Mouse (Mus musculus) MEL (cell line): ENCODE data around the gene Anapc5. TPM values are rescaled to one million over a fixed set of nuclear protein-coding genes. Genes with fewer than 3 reads are reported as not detected.

ENCODE experiments used
- DNase-seq: peaks from one replicate; pipeline ENCODE4 v3.0.0; 2011; ENCODE audit warnings: low read depth, low spot score
- H3K27ac ChIP-seq: 2 replicates; pipeline ENCODE4 v1.5.1; 2012; ENCODE audit warnings: low read depth, mild to moderate bottlenecking, control low read depth, low read length, moderate library complexity; ENCODE audit not compliant: control insufficient read depth
- H3K27me3 ChIP-seq, 2 experiments: fragments of 150-350 bp in 1 of 2; sonication (generic) in 1 of 2; 2 replicates each; pipeline ENCODE4 v1.6.1; 2012; ENCODE audit warnings: low read length in 2 of 2, mild to moderate bottlenecking in 2 of 2, improper control_type of control experiment in 1 of 2, moderate library complexity in 1 of 2; ENCODE audit not compliant: insufficient read depth in 2 of 2, control insufficient read depth in 1 of 2
- H3K36me3 ChIP-seq, 2 experiments: 2 replicates each; pipeline ENCODE4 v1.6.1; 2012 to 2014; ENCODE audit warnings: low read length in 2 of 2, improper control_type of control experiment in 1 of 2, inconsistent platforms in 1 of 2, mild to moderate bottlenecking in 1 of 2; ENCODE audit not compliant: insufficient read depth in 2 of 2, control insufficient read depth in 1 of 2
- H3K4me1 ChIP-seq, 2 experiments: fragments of 150-350 bp in 1 of 2; sonication (generic) in 1 of 2; 2 replicates each; pipeline ENCODE4 v1.6.1; 2012; ENCODE audit warnings: low read length in 2 of 2, improper control_type of control experiment in 1 of 2, mild to moderate bottlenecking in 1 of 2; ENCODE audit not compliant: insufficient read depth in 2 of 2, control insufficient read depth in 1 of 2
- H3K4me3 ChIP-seq, 2 experiments: fragments of 150-350 bp in 1 of 2; sonication (generic) in 1 of 2; 2 replicates each; pipeline ENCODE4 v1.5.1; 2012; ENCODE audit warnings: low read depth in 2 of 2, low read length in 2 of 2, mild to moderate bottlenecking in 2 of 2, moderate library complexity in 2 of 2, control low read depth in 1 of 2, improper control_type of control experiment in 1 of 2; ENCODE audit not compliant: control insufficient read depth in 1 of 2, insufficient read depth in 1 of 2
- H3K79me2 ChIP-seq: 2 replicates; pipeline ENCODE4 v1.6.1; 2012; ENCODE audit warnings: mild to moderate bottlenecking, low read length, moderate library complexity; ENCODE audit not compliant: control insufficient read depth, poor library complexity, insufficient read depth
- H3K9ac ChIP-seq: 2 replicates; pipeline ENCODE4 v1.6.1; 2012; ENCODE audit warnings: low read depth, mild to moderate bottlenecking, control low read depth, low read length, moderate library complexity; ENCODE audit not compliant: control insufficient read depth, poor library complexity, severe bottlenecking
- H3K9me3 ChIP-seq: fragments of 150-350 bp; sonication (generic); replicated peaks from 2 replicates; pipeline ENCODE4 v1.6.1; 2012; ENCODE audit warnings: mild to moderate bottlenecking, low read length, improper control_type of control experiment, moderate library complexity; ENCODE audit not compliant: insufficient read depth
- CHD1 ChIP-seq: IDR thresholded peaks from 2 replicates; pipeline ENCODE4 v1.6.1; 2012; ENCODE audit warnings: low read depth, mild to moderate bottlenecking, inconsistent platforms, low read length, improper control_type of control experiment
- E2F4 ChIP-seq: IDR thresholded peaks from 2 replicates; pipeline ENCODE4 v1.6.1; 2011; ENCODE audit warnings: low read depth, low read length, improper control_type of control experiment, borderline replicate concordance
- ELF1 ChIP-seq: IDR thresholded peaks from 2 replicates; pipeline ENCODE4 v1.6.1; 2014; ENCODE audit warnings: low read depth, mild to moderate bottlenecking, inconsistent platforms, low read length, improper control_type of control experiment, moderate library complexity
- EP300 ChIP-seq, 2 experiments: IDR thresholded peaks; 2 replicates each; pipeline ENCODE4 v1.6.1; 2011; ENCODE audit warnings: improper control_type of control experiment in 2 of 2, low read length in 2 of 2, low read depth in 1 of 2, mild to moderate bottlenecking in 1 of 2
- ETS1 ChIP-seq: IDR thresholded peaks from 2 replicates; pipeline ENCODE4 v1.6.1; 2012; ENCODE audit warnings: low read depth, mild to moderate bottlenecking, inconsistent platforms, low read length, improper control_type of control experiment, moderate library complexity
- HCFC1 ChIP-seq: IDR thresholded peaks from 2 replicates; pipeline ENCODE4 v1.6.1; 2012; ENCODE audit warnings: low read depth, mild to moderate bottlenecking, inconsistent platforms, low read length, improper control_type of control experiment, moderate library complexity
- MXI1 ChIP-seq: IDR thresholded peaks from 2 replicates; pipeline ENCODE4 v1.6.1; 2011; ENCODE audit warnings: mild to moderate bottlenecking, low read depth, low read length, improper control_type of control experiment
- MYC ChIP-seq: IDR thresholded peaks from 2 replicates; pipeline ENCODE4 v1.6.1; 2011; ENCODE audit warnings: low read depth, mild to moderate bottlenecking, low read length, improper control_type of control experiment, moderate library complexity
- NRF1 ChIP-seq: IDR thresholded peaks from 2 replicates; pipeline ENCODE4 v1.6.1; 2014; ENCODE audit warnings: low read depth, mild to moderate bottlenecking, inconsistent platforms, low read length, improper control_type of control experiment, moderate library complexity; ENCODE audit not compliant: poor library complexity, insufficient read depth, severe bottlenecking
- POLR2A ChIP-seq, 2 experiments: IDR thresholded peaks; 2 replicates each; pipeline ENCODE4 v1.6.1; 2011 to 2012; ENCODE audit warnings: low read length in 2 of 2, mild to moderate bottlenecking in 2 of 2, control low read depth in 1 of 2, improper control_type of control experiment in 1 of 2, low read depth in 1 of 2, moderate library complexity in 1 of 2; ENCODE audit not compliant: control insufficient read depth in 1 of 2, insufficient read depth in 1 of 2, poor library complexity in 1 of 2
- POLR2AphosphoS2 ChIP-seq: IDR thresholded peaks from 2 replicates; pipeline ENCODE4 v1.6.1; 2011; ENCODE audit warnings: low read length, improper control_type of control experiment
- POLR2AphosphoS5 ChIP-seq: IDR thresholded peaks from 2 replicates; pipeline ENCODE4 v1.6.1; 2012; ENCODE audit warnings: low read depth, borderline replicate concordance, mild to moderate bottlenecking, inconsistent platforms, low read length, moderate library complexity, mixed read lengths
- SIN3A ChIP-seq: IDR thresholded peaks from 2 replicates; pipeline ENCODE4 v1.6.1; 2012; ENCODE audit warnings: low read length, improper control_type of control experiment, inconsistent platforms
- TBP ChIP-seq: IDR thresholded peaks from 2 replicates; pipeline ENCODE4 v1.8.0; 2011; ENCODE audit warnings: low read depth, low read length, improper control_type of control experiment
- USF2 ChIP-seq, 2 experiments: IDR thresholded peaks; 2 replicates each; pipeline ENCODE4 v1.6.1; 2011 to 2012; ENCODE audit warnings: improper control_type of control experiment in 2 of 2, low read length in 2 of 2, borderline replicate concordance in 1 of 2, inconsistent platforms in 1 of 2, low read depth in 1 of 2, mild to moderate bottlenecking in 1 of 2; ENCODE audit not compliant: insufficient read depth in 1 of 2
- ZMIZ1 ChIP-seq: IDR thresholded peaks from 2 replicates; pipeline ENCODE4 v1.6.1; 2012; ENCODE audit warnings: low read depth, mild to moderate bottlenecking, inconsistent platforms, low read length, improper control_type of control experiment, moderate library complexity
- ZNF384 ChIP-seq: IDR thresholded peaks from 2 replicates; pipeline ENCODE4 v1.6.1; 2012; ENCODE audit warnings: low read depth, mild to moderate bottlenecking, inconsistent platforms, low read length, improper control_type of control experiment
- polyA plus RNA-seq, 2 experiments: library from polyadenylated mRNA; stranded (reverse) in 1 of 2; unstranded in 1 of 2; fragments of >175 nt in 1 of 2; fragments of >200 nt in 1 of 2; gene quantifications; 2 replicates each; pipeline versions ENCODE4 v1.2.1 to v1.2.4; 2012; ENCODE audit warnings: low replicate concordance in 2 of 2, low read depth in 1 of 2; ENCODE audit not compliant: insufficient read length in 2 of 2, insufficient read depth in 1 of 2, missing spikeins in 1 of 2
- total RNA-seq: library from RNA; depleted of rRNA; stranded (reverse); fragments of 300-350 nt; gene quantifications from 2 replicates; pipeline ENCODE4 v1.2.3, GENCODE M21; 2012

Gene Anapc5
- total and polyA plus RNA-seq, 3 experiments = 244 to 390 TPM; not detected in 1

- H3K36me3 ChIP-seq = peaks cover 0 to 4% of the 10 kb centered on the region in 2 experiments; a peak in 3 of 4 replicates
Measured at GRCm38 (mm10) chr5:122769101-122769568, 52.0 kb downstream of the Anapc5 start.

GRCm38 (mm10) chr5:122767283-122767682 lies 53.9 kb downstream of the Anapc5 start:
- TF ChIP-seq POLR2AphosphoS2 = no peak
- no peak for TF ChIP-seq TBP
- no peak for TF ChIP-seq SIN3A
- no peak for TF ChIP-seq ZMIZ1
- TF ChIP-seq ELF1 = no peak
- TF ChIP-seq POLR2AphosphoS5 = no peak
- no peak for TF ChIP-seq USF2 (IDR thresholded peaks at IDR 0.05; ENCODE audit: borderline replicate concordance in 1 of 2, insufficient read depth in 1 of 2, low read depth in 1 of 2, low read length in 2 of 2)
- TF ChIP-seq CHD1 = no peak
- no peak for TF ChIP-seq MXI1
- no peak for TF ChIP-seq NRF1
- H3K4me1 ChIP-seq = peaks cover 4 to 8% of the 10 kb centered on the region in 2 experiments; a peak in 3 of 4 replicates

More at GRCm38 (mm10) chr5:122769101-122769568, 52.0 kb downstream of the Anapc5 start:
- Histone ChIP-seq H3K27ac (peak overlapping the region; percentile 33), H3K9me3 (no peaks in the 10 kb centered on the region), H3K27me3 (no peaks in the 10 kb centered on the region), H3K4me1 (peaks cover 4 to 8% of the 10 kb centered on the region in 2 experiments; a peak in 3 of 4 replicates), H3K4me3 (no peak overlapping the region)
- 0 out of 2 replicates have a peak, but pooled peaks have one; percentile 42 for TF ChIP-seq ETS1
- TF ChIP-seq HCFC1 = peak; percentile 67
- peak; percentile 84 for TF ChIP-seq ELF1
- peak; percentile 81; the same call in 1 of the 2 replicates for TF ChIP-seq TBP
- peak; percentile 75 for TF ChIP-seq MYC
- no peak; a peak in 1 of 4 replicates for TF ChIP-seq POLR2A (IDR thresholded peaks at IDR 0.05; ENCODE audit: control insufficient read depth in 1 of 2, insufficient read depth in 1 of 2, low read depth in 1 of 2, low read length in 2 of 2, poor library complexity in 1 of 2)
- TF ChIP-seq SIN3A = 0 out of 2 replicates have a peak, but pooled peaks have one; percentile 47
- no peak for TF ChIP-seq ZNF384
- peak in 1 of 2 experiments; percentile 28 for TF ChIP-seq EP300 (IDR thresholded peaks at IDR 0.05; ENCODE audit: low read depth in 1 of 2, low read length in 2 of 2)
- TF ChIP-seq E2F4 = no peak
- TF ChIP-seq, all 39 proteins: peak for 7
- DNase-seq = peak; percentile 89
- peaks cover 10% of the 10 kb centered on the region for H3K79me2 ChIP-seq
- H3K9ac ChIP-seq = no peak overlapping the region

More at GRCm38 (mm10) chr5:122767283-122767682, 53.9 kb downstream of the Anapc5 start:
- H3K9ac ChIP-seq = no peak overlapping the region
- H3K27me3 ChIP-seq = no peaks in the 10 kb centered on the region
- peaks cover 5% of the 10 kb centered on the region for H3K79me2 ChIP-seq
- no peak overlapping the region for H3K4me3 ChIP-seq
- no peaks in the 10 kb centered on the region for H3K9me3 ChIP-seq
- peaks cover 1 to 4% of the 10 kb centered on the region in 2 experiments for H3K36me3 ChIP-seq
- no peak overlapping the region for H3K27ac ChIP-seq
- no peak for DNase-seq
